ENCODE assay signal across 11 mouse cellular contexts in the genomic region with DNA sequence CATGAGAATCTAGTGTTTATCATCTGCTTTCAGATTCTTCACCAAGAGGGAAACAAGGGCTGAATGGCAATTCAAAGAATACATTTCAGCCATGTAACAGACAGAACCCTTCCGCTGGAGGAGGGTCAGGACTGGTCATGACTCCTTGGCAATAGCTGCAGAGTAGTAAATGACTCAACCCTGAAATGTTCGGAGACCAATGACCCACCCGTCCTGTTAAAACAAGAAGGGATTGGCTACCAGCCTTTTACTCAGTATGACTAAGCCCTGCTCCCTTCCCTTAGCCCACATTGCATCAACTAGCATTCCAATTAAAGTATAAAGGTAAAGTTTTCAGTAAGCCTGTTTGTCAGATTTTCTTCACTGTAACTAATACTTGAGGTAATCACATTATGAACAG.
DNase-seq lines count a peak whose midpoint lies in the region.
"Had no signal": no experiment of that assay in that cellular context is flagged by ENCODE, and none has a peak within 500 bp of the region (broad histone marks: within the 10 kb centered on the region; RNA-seq: fewer than 3 reads in every experiment).

No protein-coding gene starts in this region.

- 84% methylated on average over 3 of the region's 3 CpGs for WGBS in heart, embryonic 10.5 days

- no peak overlapping the region for H3K4me3 ChIP-seq in heart, embryonic 10.5 days
- H3K4me3 ChIP-seq: limb, embryonic 12.5 days; midbrain, embryonic 15.5 days had no signal

- H3K9me3 ChIP-seq in heart, embryonic 10.5 days = no peaks in the 10 kb centered on the region
- H3K9me3 ChIP-seq: limb, embryonic 12.5 days; midbrain, embryonic 15.5 days had no signal

- peak; percentile 34 to 38 for DNase-seq in heart, adult 9 months (ENCODE audit: low spot score in 2 of 2)
- DNase-seq in heart, embryonic 10.5 days (ENCODE audit: low spot score) = no peak
- DNase-seq in urinary bladder, postnatal 25 days (ENCODE audit: low spot score) = peak; percentile 31
- no peak for DNase-seq in urinary bladder, adult 2 months (ENCODE audit: low spot score)
- peak; percentile 11 for DNase-seq in adrenal gland, postnatal 25 days
- DNase-seq in testis, postnatal 14 days (ENCODE audit: low spot score) = no peak
- no peak for DNase-seq in ovary, postnatal 36 days (ENCODE audit: low spot score)
- DNase-seq: layer of hippocampus, postnatal 36 days; thymus, postnatal 36 days had no signal

- H3K27me3 ChIP-seq in heart, embryonic 10.5 days (ENCODE audit: insufficient read depth, poor library complexity, severe bottlenecking) = no peaks in the 10 kb centered on the region
- H3K27me3 ChIP-seq: limb, embryonic 12.5 days; midbrain, embryonic 15.5 days had no signal

- no peaks in the 10 kb centered on the region for H3K36me3 ChIP-seq in heart, embryonic 10.5 days
- H3K36me3 ChIP-seq: limb, embryonic 12.5 days; midbrain, embryonic 15.5 days had no signal

- no peak overlapping the region for H3K27ac ChIP-seq in heart, embryonic 10.5 days
- H3K27ac ChIP-seq: limb, embryonic 12.5 days; midbrain, embryonic 15.5 days had no signal

- H3K4me1 ChIP-seq in heart, embryonic 10.5 days = peaks cover 24% of the 10 kb centered on the region
- H3K4me1 ChIP-seq: limb, embryonic 12.5 days; midbrain, embryonic 15.5 days had no signal

Comparison
In these comparisons a context has a peak if more than half of its experiments do, and no peak if none do; other contexts are left out.
1. DNase-seq: peak in heart, adult 9 months (2 of 2), urinary bladder, postnatal 25 days (single experiment) and adrenal gland, postnatal 25 days (single experiment); none in heart, embryonic 10.5 days (single experiment), urinary bladder, adult 2 months (single experiment), testis, postnatal 14 days (single experiment) and ovary, postnatal 36 days (single experiment).